Mouse (Mus musculus) midbrain, embryonic 13.5 days (tissue): ENCODE data around the gene Whamm. TPM values are rescaled to one million over a fixed set of nuclear protein-coding genes. Genes with fewer than 3 reads are reported as not detected.

Experiments
- ATAC-seq: fragments of 200-750 bp; cut with Nextera tagmentation; 2 replicates; pipeline ENCODE4 v1.8.0; 2017; ENCODE audit warnings: mild to moderate bottlenecking, moderate TSS enrichment, moderate library complexity
- H3K27ac ChIP-seq: fragments of 300-500 bp; sonication (generic); 2 replicates; pipeline ENCODE4 v1.5.1; 2015; ENCODE audit warnings: inconsistent platforms, mild to moderate bottlenecking, moderate library complexity
- H3K27me3 ChIP-seq: fragments of 300-500 bp; sonication (generic); 2 replicates; pipeline ENCODE4 v1.6.1; 2015; ENCODE audit warnings: mild to moderate bottlenecking, inconsistent platforms
- H3K36me3 ChIP-seq: fragments of 300-500 bp; sonication (generic); 2 replicates; pipeline ENCODE4 v1.6.1; 2015; ENCODE audit warnings: mild to moderate bottlenecking, inconsistent platforms
- H3K4me1 ChIP-seq: fragments of 300-500 bp; sonication (generic); replicated peaks from 2 replicates; pipeline ENCODE4 v1.6.1; 2015; ENCODE audit warnings: inconsistent platforms
- H3K4me2 ChIP-seq: fragments of 300-500 bp; sonication (generic); replicated peaks from 2 replicates; pipeline ENCODE4 v1.6.1; 2015; ENCODE audit warnings: moderate library complexity, mild to moderate bottlenecking, inconsistent platforms
- H3K4me3 ChIP-seq: fragments of 300-500 bp; sonication (generic); replicated peaks from 2 replicates; pipeline ENCODE4 v1.5.1; 2015; ENCODE audit warnings: mild to moderate bottlenecking, inconsistent platforms
- H3K9ac ChIP-seq: fragments of 300-500 bp; sonication (generic); replicated peaks from 2 replicates; pipeline ENCODE4 v1.6.1; 2015; ENCODE audit warnings: mild to moderate bottlenecking, inconsistent platforms
- H3K9me3 ChIP-seq: fragments of 300-500 bp; sonication (generic); 2 replicates; pipeline ENCODE4 v1.6.1; 2016; ENCODE audit warnings: mild to moderate bottlenecking, inconsistent platforms
- WGBS: fragments of 180-500 bp; shearing (Covaris S2); methylation state at CpG from one replicate; pipeline ENCODE4 v1.1.7; 2015; 5-methylcytosine and 5-hydroxymethylcytosine counted together
- polyA plus RNA-seq: library from polyadenylated mRNA; unstranded; fragments of >200 nt; fragmentation: Nextera tagmentation; extraction: Ambion mirVana; gene quantifications from 2 replicates; pipeline ENCODE4 v1.2.1, GENCODE M21; 2015

Whamm gene
- polyA plus RNA-seq, 1 experiment from 2014 or later = 5.5 TPM

GRCm38 (mm10) chr7:81548864-81549263 lies 22.2 kb upstream of the Whamm start:
- Histone ChIP-seq H3K27me3 (no peaks in the 10 kb centered on the region), H3K9ac (no peak overlapping the region), H3K9me3 (no peaks in the 10 kb centered on the region), H3K4me3 (no peak overlapping the region), H3K36me3 (no peaks in the 10 kb centered on the region), H3K27ac (no peak overlapping the region), H3K4me2 (no peak overlapping the region), H3K4me1 (peaks cover 14% of the 10 kb centered on the region; the same call in 1 of the 2 replicates)
- 75% methylated on average over 11 of the region's 11 CpGs for WGBS
- ATAC-seq = 0 out of 2 replicates have a peak, but pooled peaks have one; percentile 63

GRCm38 (mm10) chr7:81553589-81553988 lies 17.5 kb upstream of the Whamm start:
- Histone ChIP-seq H3K27me3 (no peaks in the 10 kb centered on the region), H3K4me1 (peaks cover 10% of the 10 kb centered on the region; the same call in 1 of the 2 replicates), H3K9ac (no peak overlapping the region; the same call in 1 of the 2 replicates), H3K4me2 (no peak overlapping the region), H3K36me3 (no peaks in the 10 kb centered on the region), H3K9me3 (no peaks in the 10 kb centered on the region), H3K4me3 (no peak overlapping the region), H3K27ac (no peak overlapping the region)
- ATAC-seq = no peak
- WGBS = 49% methylated on average over 4 of the region's 4 CpGs

- WGBS = 83% methylated on average over 2 of the region's 2 CpGs
Observed at GRCm38 (mm10) chr7:81554369-81554768, 16.7 kb upstream of the Whamm start.

GRCm38 (mm10) chr7:81556839-81557238 lies 14.2 kb upstream of the Whamm start:
- ATAC-seq = no peak

More at GRCm38 (mm10) chr7:81554369-81554768, 16.7 kb upstream of the Whamm start:
- H3K4me2 ChIP-seq = no peak overlapping the region
- peaks cover 6% of the 10 kb centered on the region; the same call in 1 of the 2 replicates for H3K4me1 ChIP-seq
- H3K9me3 ChIP-seq = no peaks in the 10 kb centered on the region
- H3K9ac ChIP-seq = no peak overlapping the region
- H3K27me3 ChIP-seq = no peaks in the 10 kb centered on the region
- ATAC-seq = no peak
- no peak overlapping the region for H3K4me3 ChIP-seq
- H3K36me3 ChIP-seq = no peaks in the 10 kb centered on the region
- H3K27ac ChIP-seq = no peak overlapping the region

DNA sequence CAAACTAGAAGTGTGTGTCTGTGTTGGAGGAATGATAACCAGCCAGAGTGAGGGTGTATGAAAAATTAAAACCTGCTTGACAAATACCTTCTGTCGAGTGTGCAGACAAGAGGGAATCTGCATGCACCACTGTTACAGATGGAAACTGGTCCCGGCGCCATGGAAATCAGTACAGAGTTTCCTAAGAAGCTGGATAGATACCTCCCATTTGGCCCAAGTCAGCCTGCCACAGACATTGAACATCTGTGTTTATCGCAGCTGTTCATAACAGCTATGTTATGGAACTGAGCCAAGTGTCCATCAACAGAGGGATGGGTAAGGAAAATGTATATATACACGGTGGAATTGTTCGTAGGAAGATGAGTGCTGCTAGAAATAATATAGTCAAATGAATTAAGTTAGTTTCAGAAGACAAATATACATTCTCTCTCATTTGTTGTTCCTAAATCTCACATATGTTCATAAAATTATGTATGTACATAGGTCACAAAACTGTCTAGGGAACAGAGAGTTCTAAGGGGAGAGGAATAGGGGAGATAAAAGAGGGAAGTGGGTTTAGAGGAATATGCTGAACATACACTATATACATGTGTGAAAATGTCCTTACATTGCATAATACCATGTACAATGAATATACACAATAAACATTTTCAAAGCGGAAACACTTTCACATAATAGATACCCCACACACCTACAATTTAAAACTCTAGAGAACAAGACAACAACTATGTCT lies 13.6 kb upstream of the Whamm start:
- no peak overlapping the region for H3K4me2 ChIP-seq
- no peak overlapping the region for H3K9ac ChIP-seq
- no peak for ATAC-seq
- H3K36me3 ChIP-seq = no peaks in the 10 kb centered on the region
- no peak overlapping the region for H3K27ac ChIP-seq
- peaks cover 15% of the 10 kb centered on the region for H3K4me1 ChIP-seq
- H3K27me3 ChIP-seq = no peaks in the 10 kb centered on the region
- H3K9me3 ChIP-seq = no peaks in the 10 kb centered on the region
- WGBS = 82% methylated on average over 7 of the region's 7 CpGs
- H3K4me3 ChIP-seq = no peak overlapping the region

More at GRCm38 (mm10) chr7:81556839-81557238, 14.2 kb upstream of the Whamm start:
- H3K4me2 ChIP-seq = no peak overlapping the region
- H3K4me1 ChIP-seq = peaks cover 15% of the 10 kb centered on the region
- no peak overlapping the region for H3K27ac ChIP-seq
- no peaks in the 10 kb centered on the region for H3K9me3 ChIP-seq
- H3K9ac ChIP-seq = no peak overlapping the region
- H3K4me3 ChIP-seq = no peak overlapping the region
- no peaks in the 10 kb centered on the region for H3K36me3 ChIP-seq
- H3K27me3 ChIP-seq = no peaks in the 10 kb centered on the region
- 87% methylated on average over 4 of the region's 4 CpGs for WGBS

DNA sequence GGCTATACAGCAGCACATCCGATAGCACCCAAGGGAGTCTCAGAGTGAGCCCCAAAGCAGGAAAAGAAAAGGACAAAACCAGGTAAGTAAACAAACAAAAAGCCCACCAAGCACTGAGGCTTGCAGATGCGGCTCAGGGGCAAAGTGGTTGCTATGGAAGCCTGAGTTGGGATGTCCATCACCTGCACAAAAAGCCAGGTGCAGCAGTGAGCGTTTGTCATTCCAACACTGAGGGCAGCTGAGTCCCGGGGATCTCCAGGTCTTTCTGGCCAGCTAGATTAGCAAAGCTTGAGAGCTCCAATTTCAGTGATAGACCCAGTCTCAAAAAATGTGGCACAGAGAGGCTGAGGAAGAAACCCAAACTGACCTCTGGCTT lies 13.1 kb upstream of the Whamm start:
- Histone ChIP-seq H3K4me3 (no peak overlapping the region), H3K4me2 (no peak overlapping the region), H3K27ac (no peak overlapping the region), H3K4me1 (peaks cover 15% of the 10 kb centered on the region), H3K9me3 (no peaks in the 10 kb centered on the region), H3K36me3 (no peaks in the 10 kb centered on the region), H3K27me3 (no peaks in the 10 kb centered on the region), H3K9ac (no peak overlapping the region)
- 72% methylated on average over 4 of the region's 4 CpGs for WGBS
- ATAC-seq = no peak

DNA sequence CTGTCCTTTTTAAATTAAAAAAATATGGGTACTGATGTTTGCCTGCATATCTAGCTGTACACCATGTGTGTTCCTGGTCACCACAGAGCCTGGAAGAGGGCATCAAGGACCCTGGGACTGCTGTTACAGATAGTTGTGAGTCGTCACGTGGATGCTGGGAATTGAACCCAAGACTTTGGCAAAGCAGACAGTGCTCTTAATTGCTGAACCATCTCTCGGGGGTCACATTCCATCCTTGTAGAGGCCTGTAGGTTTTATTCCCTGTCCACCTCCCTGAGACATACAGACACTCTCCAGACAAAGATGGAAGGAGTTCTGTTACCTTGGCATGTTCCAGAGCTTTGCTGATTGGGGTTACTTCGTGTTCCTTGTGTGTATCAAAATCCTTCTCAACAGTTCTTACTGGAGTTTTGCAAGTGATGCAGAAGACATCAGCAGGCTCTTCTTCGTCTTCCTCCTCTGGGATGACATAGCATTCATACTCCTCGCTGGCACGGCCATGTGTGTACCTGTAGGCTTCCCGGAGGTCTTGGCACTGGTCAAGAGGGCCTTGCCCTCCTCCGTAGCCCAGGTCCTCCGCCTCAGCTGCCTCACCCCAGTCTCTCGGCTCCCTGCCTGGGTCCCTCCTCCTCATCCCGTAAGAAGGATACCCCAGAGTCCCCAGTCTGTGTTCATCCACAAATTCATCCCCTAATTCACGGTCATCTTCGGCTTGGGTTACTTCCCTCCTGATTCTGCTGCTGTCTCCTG lies 11.7 kb upstream of the Whamm start:
- ATAC-seq = no peak
- Histone ChIP-seq H3K36me3 (no peaks in the 10 kb centered on the region), H3K9ac (no peak overlapping the region), H3K4me3 (no peak overlapping the region), H3K9me3 (no peaks in the 10 kb centered on the region), H3K27ac (no peak overlapping the region), H3K4me1 (peaks cover 9% of the 10 kb centered on the region), H3K4me2 (no peak overlapping the region), H3K27me3 (no peaks in the 10 kb centered on the region)
- 87% methylated on average over 14 of the region's 14 CpGs for WGBS

GRCm38 (mm10) chr7:81560101-81561049 lies 10.7 kb upstream of the Whamm start:
- no peaks in the 10 kb centered on the region for H3K36me3 ChIP-seq
- peaks cover 9% of the 10 kb centered on the region for H3K4me1 ChIP-seq
- no peaks in the 10 kb centered on the region for H3K9me3 ChIP-seq
- H3K9ac ChIP-seq = no peak overlapping the region
- no peaks in the 10 kb centered on the region for H3K27me3 ChIP-seq
- 58% methylated on average over 8 of the region's 8 CpGs for WGBS
- H3K4me3 ChIP-seq = no peak overlapping the region
- ATAC-seq = no peak
- H3K4me2 ChIP-seq = no peak overlapping the region
- H3K27ac ChIP-seq = peak overlapping the region; percentile 56

- Histone ChIP-seq H3K9me3 (no peaks in the 10 kb centered on the region), H3K27ac (no peak overlapping the region; the same call in 1 of the 2 replicates), H3K4me2 (no peak overlapping the region), H3K27me3 (no peaks in the 10 kb centered on the region), H3K4me1 (peaks cover 9% of the 10 kb centered on the region), H3K36me3 (no peaks in the 10 kb centered on the region), H3K9ac (no peak overlapping the region), H3K4me3 (no peak overlapping the region)
- WGBS = 77% methylated on average over 5 of the region's 5 CpGs
- ATAC-seq = no peak
Observed at GRCm38 (mm10) chr7:81561211-81561610, 9.9 kb upstream of the Whamm start.

DNA sequence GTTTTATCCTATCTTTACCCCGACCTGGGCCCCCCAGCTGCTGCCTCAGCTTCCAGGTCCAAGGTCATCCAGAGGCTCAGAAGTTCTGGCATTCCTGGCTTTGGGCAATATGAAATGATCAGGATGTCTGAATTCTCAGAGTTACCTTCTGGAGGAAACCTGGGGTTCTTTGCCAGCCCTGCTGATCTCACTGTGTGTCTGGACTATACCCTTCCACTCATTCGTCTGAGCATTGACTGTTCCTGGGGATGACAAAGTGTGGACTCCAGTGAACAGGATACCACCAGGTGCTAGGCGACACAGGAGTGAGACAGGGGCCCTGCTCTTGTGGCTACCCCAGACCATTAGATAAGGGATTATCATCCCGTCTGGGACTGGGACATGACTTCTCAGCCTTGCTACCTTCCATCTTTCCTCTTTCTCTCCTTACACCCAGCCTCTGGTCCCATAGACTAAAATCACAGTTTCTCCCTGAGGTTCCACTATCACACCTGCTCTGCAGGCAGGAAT lies 7.5 kb upstream of the Whamm start:
- Histone ChIP-seq H3K36me3 (no peaks in the 10 kb centered on the region), H3K4me1 (peaks cover 9% of the 10 kb centered on the region), H3K9me3 (no peaks in the 10 kb centered on the region), H3K27me3 (no peaks in the 10 kb centered on the region), H3K4me3 (no peak overlapping the region), H3K27ac (no peak overlapping the region), H3K4me2 (no peak overlapping the region), H3K9ac (no peak overlapping the region)
- ATAC-seq = no peak
- WGBS = 84% methylated on average over 4 of the region's 4 CpGs

DNA sequence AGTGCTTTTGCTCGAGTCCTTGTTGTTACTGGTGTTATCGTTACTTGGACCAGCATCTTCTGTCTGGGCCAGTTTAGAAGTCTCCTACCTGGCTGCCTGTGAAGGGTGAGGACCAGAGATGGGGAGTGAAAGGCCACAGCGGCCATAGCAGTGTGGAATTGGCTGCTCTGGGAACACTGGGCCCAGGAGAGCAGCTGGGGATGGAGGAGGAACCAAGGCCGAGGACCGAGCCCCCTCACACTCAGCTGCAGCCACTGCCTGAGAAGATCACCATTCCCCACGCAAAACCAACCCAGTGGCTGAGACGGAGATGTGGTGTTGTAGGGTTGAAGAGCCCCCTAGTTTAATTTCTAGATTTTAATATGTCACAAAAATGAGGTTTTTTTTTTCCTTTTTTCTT lies 6.3 kb upstream of the Whamm start:
- no peak for ATAC-seq
- 77% methylated on average over 7 of the region's 7 CpGs for WGBS

More for the DNA sequence above, 6.3 kb upstream of the Whamm start:
- Histone ChIP-seq H3K4me3 (no peak overlapping the region), H3K27me3 (no peaks in the 10 kb centered on the region), H3K4me1 (peaks cover 9% of the 10 kb centered on the region), H3K36me3 (no peaks in the 10 kb centered on the region), H3K9ac (no peak overlapping the region), H3K27ac (no peak overlapping the region), H3K4me2 (no peak overlapping the region), H3K9me3 (no peaks in the 10 kb centered on the region)
